Mouse (Mus musculus) kidney, postnatal 14 days (tissue): ENCODE results near the gene Hsd3b7.
"Not testable (repeated sequence)": the region's sequence is repeated elsewhere in the genome, so short reads cannot be mapped to it uniquely, and the experiment has no call there.

ENCODE experiments used
- DNase-seq: peaks from one replicate; pipeline ENCODE4 v3.0.0; 2022; ENCODE audit warnings: mixed read lengths

Hsd3b7 gene

DNA sequence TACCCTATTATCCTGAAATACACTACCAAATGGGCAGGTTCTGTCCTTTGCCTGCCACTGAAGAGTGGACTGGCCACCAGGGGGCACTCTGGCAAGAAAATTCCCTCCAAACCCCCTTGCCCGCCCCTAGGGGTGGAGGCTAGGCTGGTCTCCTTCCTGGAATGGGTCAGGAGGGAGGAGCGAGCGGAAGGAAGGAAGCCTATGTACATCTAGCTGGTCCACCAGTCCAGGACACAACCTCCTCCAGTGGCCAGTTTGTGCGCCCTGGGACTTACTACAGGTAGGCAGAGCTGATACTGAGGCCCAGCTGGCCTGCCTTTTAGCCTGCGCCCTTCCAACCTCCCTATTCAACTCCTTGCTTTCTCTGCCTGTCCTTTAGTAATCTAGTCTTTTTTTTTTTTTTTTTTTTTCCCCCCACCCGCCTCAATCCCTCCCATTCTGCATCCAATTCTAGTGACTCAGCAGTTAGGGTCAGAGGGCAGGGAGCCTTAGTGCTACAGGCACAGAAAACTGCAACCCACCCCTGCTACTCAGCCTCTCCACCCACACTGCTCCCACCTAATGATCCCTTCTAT, at the start of gene Hsd3b7:
Gene Hsd3b7, plus strand, starts transcription at position 170 of the 575 bp plus-strand sequence.
- peak; percentile 94 for DNase-seq

DNA sequence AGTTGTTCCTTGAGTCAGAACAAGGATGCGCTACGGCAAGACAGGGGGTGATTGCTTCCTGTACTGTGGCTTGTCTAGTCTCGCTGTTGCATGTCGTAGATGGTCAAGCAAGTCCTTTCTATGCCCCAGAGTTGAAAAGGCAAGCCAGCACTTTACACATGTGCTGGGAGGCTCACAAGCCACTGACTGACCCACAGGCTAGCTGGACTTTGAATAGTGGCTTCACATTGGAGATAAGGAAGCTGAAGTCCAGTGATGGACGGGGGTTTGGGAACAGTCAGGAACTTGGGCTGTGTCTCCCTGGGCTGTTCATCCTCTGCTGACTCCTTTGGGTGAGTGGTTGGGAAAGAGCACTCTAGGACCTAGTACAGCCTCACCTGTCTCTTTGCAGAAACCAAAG, 48.8 kb upstream of the Hsd3b7 start:
- DNase-seq: no peak

DNA sequence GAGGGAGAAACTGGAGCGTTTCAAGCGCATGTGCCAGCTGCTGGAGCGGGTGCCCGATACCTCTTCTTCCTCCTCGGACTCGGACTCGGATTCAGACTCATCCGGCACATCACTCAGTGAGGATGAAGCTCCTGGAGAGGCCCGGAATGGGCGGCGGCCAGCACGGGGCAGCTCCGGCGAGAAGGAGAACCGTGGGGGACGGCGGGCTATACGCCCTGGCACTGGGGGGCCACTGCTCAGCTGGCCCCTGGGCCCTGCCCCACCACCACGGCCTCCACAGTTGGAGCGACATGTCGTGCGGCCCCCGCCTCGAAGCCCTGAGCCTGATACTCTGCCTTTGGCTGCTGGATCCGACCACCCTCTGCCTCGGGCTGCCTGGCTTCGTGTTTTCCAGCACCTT, 48.3 kb upstream of the Hsd3b7 start:
- DNase-seq: no peak

DNA sequence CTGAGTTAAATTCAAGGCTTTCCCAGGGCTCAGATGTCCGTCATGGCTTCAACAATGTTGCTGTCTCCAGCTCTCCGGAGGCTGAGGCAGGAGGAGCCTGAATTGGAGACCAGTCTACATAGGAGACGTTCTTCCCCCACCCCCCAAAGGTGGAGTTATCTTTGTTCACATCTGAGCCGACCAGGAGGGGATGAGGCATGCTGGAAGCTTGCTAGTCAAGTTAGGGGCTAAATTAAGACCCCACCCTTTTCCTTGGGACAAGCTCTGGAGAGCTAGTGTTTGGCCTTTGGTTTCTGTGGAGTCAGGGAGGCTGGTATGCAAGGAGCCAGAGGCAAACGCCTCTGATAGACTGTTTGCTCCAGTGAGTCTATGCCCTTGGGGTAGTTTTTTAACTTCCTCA, 47.2 kb upstream of the Hsd3b7 start:
- no peak for DNase-seq

DNA sequence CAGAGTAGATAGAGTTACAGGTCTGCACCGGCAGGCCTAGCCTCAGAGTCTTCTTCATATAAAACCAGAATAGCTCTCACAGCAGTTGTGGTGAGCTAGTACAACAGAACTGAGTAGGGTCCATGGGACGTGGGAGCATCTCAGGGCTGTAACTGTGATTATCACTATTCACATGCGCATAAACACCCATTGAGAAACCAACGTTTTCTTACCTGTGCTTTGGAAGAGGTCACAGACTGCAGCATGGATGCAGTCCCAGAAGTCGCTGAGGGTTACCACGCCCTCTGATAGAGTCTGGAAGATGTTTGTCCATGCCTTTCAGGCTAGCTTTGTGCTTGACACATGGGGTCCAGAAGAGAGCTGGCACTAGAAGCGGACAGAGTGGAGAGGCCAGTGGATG, 46.7 kb upstream of the Hsd3b7 start:
- no peak for DNase-seq

DNA sequence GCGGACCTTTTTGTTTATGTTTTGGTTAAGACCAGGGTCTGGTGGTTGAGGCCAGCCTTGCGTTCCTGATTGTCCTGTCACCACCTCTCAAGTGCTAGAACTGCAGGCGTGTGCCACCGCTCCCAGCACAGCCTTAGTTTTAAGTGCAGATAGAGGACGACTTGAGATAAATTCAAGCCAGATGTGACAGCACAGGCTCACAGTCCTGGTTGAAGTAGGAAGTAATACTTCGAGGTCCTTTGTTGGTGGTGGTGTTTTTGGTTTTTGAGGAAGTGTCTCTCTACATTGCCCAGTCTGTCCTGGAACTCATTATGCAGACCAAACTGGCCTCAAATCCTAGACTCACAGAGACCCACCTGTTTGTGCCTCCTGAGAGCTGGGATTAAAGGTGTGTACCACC, 40.7 kb upstream of the Hsd3b7 start:
- no peak for DNase-seq

DNA sequence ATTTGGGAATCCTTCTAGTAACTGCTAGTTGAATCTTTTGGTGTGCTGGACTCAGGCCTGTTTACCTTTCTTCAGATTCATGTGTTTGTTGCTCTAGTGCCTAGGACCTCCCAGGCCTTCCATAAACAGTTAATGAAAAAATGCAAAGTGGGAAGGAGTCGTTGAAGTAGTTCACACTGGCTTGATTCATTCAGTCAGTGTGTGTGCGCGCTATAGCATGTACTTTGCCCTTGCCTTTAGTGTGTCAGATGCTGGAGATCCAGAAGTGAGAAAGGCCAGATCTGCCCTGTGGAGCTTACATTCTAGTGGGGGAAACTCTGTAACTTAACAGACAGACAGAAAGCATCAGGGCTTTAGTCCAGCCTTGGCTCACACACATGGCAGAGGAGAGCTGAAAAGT, 39.9 kb upstream of the Hsd3b7 start:
- no peak for DNase-seq

DNA sequence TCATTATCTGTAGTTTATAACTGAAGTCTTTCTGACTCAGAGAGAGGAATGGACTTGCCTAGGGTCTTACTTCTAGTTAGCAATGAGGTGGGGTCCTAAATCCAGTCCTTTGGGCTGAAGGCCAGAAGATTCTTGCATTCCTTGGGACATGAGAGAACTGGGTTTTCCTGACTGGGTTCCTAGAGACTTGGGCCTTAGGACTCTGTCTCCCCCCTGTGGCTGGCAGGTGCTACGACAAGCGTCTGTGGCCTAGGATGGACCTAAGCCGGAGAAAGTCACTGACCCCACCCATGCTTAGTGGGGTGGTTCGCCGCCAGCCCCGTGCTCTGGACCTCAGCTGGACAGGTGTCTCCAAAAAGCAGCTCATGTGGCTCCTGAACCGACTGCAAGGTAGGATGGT, 39.4 kb upstream of the Hsd3b7 start:
- DNase-seq: peak; percentile 80

DNA sequence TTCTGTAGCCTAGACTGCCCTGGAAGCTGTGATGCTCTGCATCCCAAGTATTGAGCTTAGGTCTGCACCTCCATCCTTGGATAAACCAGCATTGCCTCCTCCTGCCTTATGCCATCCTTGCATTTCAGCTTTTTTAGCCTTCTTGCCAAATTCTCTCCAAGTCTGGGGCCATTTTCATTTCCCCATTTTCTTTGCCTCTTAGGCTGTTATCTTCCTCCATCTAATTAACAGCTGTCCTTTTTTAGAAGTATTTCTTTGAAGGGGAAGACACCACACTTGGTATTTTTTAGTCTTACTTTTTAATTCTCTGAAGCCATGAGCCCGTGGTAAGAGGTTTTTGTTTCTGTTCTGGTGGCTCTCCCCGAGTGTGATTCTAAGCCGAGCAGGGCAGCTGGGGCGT, 36.8 kb upstream of the Hsd3b7 start:
- DNase-seq: no peak

DNA sequence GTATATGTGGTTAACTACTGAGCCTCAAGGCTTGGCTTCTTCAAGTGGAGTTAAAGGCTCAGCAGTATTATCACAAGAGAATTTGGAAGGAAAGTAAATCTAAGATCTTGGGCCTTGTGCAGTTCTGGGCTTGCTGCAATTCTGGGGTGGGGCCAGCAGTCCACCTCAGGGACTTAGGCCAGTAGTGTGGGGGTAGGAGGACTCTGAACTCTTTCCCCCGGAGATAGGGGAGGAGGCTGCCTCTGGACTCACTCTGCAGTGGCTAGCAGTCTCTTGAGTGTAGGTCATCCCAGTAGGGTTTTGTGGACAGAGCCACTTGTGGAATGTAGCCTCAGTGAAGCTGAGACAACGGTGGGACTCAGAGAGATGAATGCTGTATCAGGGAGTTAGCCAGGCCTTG, 34.6 kb upstream of the Hsd3b7 start:
- peak; percentile 53 for DNase-seq

DNA sequence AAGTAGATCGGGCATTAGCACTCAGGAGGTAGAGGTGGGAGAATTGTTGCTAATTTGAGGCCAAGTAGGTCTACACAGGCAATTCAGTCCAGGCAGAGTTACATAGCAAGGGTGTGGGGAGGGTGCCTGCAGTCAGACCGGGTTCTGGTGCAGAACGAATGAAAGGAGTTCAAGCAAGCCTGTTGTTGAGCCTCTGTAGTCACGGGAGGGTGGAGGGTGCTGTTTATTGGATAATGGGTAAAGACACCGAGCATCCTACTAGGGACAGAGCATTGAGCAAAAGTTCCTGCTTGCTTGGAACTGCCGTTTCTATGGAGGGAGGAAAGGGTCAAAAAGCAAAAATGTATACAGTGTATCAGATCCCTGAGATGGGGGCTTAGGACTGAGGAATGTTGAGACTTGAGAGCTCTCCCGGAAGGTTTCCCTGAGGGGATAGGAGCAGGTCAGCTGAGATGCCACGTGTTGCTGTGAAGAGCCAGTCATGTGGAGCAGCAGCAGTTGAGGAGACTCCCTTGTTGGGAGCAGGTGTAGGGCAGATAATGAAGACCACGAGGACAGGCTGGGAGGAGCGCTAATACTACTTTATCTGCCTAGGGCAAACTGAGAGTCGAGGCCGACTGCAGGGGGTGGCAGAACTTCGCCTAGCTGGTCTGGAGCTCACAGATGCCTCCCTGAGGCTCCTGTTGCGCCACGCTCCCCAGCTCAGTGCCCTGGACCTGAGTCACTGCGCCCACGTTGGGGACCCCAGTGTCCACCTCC, 33.4 kb upstream of the Hsd3b7 start:
- no peak for DNase-seq

DNA sequence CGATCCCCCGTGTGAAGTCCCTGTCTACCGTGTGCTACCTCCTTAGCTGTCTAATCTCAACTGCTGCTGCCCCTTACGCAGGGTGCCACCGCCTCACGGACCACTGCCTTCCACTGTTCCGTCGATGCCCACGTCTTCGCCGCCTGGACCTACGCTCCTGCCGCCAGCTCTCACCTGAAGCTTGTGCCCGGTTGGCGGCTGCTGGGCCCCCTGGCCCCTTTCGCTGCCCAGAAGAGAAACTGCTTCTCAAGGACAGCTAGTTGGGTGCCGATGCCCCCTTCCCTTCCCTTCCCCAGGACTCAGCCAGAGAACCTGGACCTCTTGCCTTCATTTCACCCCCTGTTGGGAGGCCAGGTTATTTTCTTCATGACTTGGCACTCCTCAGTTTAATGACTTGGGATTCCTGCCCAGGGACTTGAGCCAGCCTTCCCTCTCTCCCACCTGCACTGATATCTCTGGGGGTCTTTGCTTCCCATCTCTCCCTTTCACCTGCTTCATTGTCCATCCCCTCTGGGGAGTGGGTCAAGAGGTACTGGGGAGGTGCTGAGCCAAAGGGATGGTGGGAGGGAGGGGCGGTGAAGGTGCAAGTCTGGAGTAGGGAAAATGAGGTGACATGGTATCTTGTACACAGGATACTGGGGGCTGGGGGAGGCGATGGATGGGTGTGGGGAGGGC, 32.6 kb upstream of the Hsd3b7 start:
- no peak for DNase-seq

DNA sequence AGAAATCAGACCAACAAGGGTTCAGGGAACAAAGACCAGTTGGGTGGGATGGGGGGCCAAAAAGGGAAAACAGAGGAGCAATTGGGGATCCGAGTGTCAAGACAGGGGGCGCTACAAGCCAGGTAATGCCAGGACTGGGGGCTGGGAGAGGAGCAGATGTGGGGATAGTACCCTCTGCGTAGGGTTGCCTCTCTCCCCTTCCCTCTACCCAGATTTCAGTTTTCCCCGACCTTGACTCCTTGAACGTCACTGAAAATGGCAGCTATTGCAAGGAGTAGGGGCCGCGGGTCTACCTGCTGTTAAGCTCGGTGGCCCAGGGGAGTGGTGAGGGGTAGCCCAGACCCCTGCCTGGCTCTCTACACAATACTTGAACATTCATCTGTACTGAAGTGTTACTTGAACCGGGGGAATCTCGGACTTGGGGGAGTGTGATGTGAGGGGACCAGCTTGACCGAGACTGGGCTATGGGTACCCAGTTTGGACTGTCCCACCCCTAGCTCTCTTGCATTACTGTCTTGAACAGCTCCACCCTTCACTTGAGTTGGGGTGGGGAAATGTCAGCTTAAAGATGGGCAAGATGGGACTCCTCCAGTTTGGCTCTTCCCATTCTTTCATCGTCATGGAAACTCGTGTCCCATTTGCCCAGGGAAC, 31.9 kb upstream of the Hsd3b7 start:
- DNase-seq: peak; percentile 21

DNA sequence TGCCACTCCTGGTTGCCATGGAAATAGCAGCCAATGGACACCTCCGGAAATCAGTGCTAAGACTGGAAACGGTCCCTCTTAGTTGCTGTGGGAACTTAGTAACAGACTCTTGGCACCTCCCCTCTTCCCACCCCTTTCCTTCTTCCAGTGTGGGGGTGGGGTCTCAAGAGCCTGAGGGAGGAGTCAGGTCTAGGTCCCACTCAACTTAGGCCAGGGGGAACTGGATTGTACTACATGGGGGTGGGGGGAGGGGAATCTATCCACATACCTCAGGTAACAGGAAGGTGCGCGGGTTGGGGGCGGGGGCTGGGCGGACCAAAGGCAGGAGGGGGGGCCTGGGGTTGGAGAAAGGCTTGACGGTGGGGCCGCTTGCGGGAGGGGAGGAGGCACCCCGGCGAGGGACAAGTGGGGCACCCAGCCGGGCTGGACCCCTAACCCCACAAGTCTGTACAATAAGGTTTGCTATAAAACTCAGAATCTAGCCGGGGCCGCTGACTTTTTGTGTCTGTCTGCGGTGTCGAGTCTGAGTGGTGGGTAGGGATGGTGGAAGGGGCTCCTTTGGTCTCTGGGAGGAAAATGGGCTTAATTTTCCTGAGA, 31.3 kb upstream of the Hsd3b7 start:
- peak; percentile 97 for DNase-seq

DNA sequence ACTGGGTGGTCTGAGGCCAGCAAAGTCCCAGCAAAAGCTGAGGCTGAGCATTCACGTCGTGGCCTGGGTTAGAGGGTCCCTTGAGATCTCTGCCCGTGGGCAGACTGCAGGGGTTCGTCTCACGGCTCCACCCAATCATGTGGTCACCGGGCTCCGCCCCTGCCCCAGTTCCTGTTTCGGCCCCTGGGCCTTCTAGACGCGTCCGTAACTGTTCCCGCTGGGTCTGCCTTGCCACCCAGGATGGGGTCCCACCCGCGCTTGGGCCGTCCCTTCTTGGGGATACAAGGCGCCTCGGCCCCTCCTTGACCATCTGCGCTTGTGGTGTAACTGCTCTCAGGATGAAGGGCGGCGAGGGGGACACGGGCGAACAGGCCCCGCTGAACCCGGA, 30.8 kb upstream of the Hsd3b7 start, which contains the start of gene Orai3:
Gene Orai3, plus strand, starts transcription at position 165 of the 388 bp plus-strand sequence.
- peak; percentile 94 for DNase-seq

DNA sequence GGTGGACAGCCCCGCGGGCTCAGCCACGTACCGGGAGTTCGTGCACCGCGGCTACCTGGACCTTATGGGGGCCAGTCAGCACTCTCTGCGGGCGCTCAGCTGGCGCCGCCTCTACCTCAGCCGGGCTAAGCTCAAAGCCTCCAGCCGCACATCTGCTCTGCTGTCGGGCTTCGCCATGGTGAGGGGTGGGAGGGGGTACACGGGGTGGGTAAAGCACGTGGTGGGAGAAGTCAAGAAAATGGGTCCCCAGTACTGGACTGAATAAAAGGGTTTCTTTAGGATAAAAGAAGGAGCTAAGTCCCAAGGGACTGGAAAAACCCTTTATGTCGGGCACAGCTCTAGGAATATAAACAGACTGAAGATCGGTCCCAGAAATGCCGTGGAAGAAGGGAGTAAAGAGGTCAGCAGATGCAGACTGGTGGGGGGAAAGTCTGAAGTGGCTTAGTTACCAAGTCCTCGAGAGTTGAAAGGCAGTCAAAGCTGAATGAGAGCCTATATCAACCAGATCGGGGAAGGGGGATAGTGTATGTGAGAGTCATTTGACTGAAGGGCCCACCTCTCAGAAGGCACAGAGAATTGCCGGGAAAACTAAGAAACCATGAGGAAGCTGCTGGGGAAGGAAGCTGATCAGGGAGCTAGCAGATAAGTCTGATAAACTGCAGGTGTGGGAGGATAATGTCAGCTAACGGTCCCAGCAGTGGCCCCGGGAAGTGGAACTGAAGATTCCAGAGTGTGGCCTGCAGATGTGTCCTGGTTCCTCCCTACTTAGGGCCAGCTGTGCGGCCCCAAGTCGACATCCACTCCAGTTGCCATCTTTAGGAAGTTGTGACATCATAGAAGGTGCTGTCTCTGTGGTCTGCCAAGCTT, 30.1 kb upstream of the Hsd3b7 start:
- no peak for DNase-seq

DNA sequence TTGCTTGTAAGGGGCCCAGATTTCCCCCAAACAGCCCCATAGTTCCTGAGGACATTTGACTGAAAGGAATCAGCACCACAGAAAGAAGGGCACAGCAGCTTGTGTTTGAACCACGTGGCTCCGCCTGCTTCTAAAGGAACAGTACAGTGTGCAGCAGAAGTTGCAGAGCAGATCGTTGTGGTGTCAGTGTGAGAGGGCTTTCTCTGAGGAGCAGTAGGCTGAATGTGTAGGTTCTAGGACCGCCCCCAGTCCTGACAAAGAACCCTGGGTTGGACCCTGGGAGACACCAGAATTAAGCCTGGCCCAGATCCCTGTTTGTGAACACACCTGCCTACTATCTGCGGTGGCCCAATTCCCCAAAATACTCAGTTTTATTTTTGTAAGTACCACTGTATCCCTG, 29.1 kb upstream of the Hsd3b7 start:
- DNase-seq: no peak

DNA sequence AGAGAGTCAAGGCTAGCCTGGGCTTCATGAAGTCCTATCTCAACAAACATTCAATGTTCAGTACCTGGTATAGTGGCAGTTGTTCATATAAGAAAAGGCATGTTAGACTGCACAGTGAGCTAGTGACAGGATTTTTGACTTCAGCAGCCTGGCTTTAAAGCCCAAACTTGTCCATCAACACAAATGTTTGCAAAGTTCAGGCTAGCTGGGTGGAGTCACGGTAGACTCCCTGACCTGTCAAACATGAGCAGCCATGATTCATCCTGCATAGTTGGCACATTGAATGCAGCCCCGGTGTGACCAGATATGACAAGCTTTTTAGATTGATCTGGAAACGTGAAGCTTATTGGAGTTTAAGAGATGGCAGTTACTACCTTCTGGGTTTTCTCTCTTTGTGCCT, 28.3 kb upstream of the Hsd3b7 start:
- no peak for DNase-seq

DNA sequence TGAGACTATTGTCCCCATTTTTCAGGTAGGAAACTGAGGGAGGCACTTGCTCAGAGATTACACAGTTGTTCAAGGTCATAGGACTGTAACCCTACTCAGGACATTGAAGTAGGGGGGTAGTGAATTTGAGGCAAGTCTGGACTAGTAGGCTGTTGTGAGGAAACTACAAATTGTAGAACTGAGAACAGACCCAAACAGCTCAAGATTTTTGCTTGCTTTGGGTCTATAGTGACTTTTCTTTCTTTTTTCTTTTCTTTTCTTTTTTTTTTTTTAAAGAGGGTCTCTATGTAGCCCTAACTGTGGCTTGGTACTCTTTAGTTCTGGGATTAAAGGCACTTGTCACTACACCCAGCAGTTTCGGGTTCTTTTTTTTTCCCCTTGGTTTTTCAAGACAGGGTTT, 27.8 kb upstream of the Hsd3b7 start:
- DNase-seq: no peak

DNA sequence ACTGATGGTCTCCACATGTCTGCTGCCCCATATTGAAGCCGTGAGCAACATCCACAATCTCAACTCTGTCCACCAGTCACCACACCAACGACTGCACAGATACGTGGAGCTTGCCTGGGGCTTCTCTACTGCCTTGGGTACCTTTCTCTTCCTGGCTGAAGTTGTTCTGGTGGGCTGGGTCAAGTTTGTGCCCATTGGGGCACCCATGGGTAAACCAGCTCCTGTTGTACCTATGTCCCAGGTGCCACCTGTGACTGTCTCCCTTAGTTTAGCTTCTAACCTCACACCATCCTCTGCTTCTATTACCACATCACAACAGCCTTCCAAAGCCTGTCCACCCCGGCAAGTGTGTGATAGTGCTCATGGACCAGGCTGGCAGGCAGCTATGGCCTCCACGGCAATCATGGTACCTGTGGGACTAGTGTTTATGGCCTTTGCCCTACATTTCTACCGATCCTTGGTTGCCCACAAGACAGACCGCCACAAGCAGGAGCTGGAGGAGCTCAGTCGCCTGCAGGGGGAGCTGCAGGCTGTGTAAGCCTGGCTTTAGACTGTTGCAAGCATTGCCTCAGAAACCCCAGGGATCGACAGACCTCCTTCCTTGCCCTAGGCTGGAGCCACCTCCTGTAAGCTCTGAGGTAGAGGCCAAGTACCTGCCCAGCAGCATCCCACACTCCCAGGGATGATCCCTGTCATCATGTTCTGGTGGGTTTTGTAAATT, 26.6 kb upstream of the Hsd3b7 start:
- DNase-seq: peak; percentile 79

DNA sequence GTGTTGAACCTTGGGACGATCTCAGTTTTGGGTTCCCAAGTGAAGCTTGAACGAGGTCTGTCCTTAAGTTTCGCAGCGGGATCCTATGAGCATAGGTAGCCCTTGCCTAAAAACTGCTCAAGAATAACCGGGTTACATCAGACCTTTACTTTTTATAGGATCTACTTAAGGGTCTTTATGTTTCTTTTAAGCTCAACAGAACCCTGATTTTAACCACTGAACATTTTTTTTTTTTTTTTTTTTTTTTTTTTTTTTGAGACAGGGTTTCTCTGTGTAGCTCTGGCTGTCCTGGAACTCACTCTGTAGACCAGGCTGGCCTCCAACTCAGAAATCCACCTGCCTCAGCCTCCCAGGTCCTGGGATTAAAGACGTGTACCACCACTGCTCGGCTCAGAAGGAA, 24.6 kb upstream of the Hsd3b7 start:
- not testable (repeated sequence) for DNase-seq

DNA sequence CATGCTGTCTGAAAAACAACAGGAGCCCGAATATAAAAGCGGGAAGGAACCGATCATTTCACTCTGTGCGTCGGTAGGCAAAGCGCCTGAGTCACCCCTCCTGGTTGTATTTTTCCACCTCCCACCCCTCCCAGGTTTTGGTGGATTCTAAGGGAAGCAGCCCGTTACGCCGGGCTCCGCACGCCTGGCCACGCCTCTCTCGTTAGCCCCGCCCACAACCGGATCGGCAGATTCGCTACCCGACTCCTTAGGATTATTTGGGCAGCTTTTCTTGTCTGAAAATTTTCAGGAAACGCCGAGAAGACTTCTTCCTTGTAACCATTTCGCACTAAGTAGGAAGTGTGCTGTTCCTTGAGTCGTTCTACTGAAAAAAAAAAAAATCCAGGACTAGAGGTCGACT, 24.0 kb upstream of the Hsd3b7 start, which contains the start of gene Setd1a:
Gene Setd1a, plus strand, starts transcription at position 245 of the 400 bp plus-strand sequence.
- DNase-seq: peak; percentile 92
